Mouse (Mus musculus): ENCODE measurements around the gene Rasgrp3.
"Not testable (repeated sequence)": the region's sequence is repeated elsewhere in the genome, so short reads cannot be mapped to it uniquely, and the experiment has no call there.

Rasgrp3 gene

GRCm38 (mm10) chr17:75435599-75435998 is at the start of gene Rasgrp3:
Rasgrp3 (plus strand) TSS chr17:75435896.
- no peak for DNase-seq (ENCODE audit: low spot score in 2 of 2)

DNA sequence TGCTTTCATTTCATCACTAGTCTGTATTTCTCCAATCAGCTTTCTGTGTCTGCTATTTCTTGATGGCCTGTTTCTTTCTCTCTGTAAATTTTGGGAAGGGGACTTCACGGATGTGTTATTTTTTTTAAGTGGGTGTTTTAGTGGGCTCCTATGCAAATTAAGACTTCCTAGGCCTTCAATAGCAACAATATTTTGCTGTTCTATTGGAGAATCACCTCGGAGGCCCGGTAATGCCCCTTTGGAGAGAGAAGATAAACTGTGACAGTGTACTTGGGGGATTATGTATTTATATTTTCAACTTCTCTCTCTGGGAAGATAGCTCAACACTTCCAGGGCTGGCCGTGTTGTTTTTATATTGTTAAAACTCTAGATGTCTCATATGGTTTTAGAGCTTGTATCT is 47.3 kb upstream of the Rasgrp3 start:
- DNase-seq (ENCODE audit: low spot score in 2 of 2): no peak

DNA sequence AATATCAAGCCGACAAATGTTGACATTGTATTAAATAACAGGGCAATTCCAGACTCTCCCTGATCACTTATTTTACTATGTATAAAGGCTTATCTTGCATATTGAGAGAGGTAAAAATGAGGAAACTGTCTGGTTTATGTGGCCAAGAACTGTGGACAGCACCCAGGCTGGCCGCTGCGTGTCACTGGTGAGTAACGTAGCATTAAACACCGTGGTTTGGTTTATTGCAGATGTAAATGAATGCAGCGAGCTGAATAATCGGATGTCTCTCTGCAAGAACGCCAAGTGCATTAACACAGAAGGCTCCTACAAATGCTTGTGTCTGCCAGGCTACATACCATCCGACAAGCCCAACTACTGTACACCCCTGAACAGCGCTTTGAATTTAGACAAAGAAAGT is 45.6 kb upstream of the Rasgrp3 start:
- no peak for DNase-seq (ENCODE audit: low spot score in 2 of 2)

- no peak for DNase-seq (ENCODE audit: low spot score in 2 of 2)
These were observed 44.1 kb upstream of the Rasgrp3 start for GRCm38 (mm10) chr17:75391429-75392192.

DNA sequence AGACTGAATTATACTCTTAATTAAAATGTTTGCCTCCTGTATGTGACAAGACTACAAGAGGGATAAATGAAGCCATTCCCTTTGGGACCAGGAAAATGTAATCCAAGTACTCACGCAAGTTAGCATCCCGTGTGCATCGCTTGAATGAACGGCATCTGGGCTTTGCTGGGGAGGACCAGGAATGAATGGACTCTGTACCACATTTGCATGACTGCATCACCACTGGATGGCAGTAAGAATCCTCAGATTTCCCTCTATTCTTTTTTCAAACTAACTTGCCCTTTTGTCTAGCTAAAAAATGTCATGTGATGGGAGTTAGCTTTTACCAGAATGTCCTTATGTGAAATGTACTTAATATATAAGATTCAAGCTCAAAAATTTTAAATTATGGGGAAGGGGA is 29.3 kb upstream of the Rasgrp3 start:
- no peak for DNase-seq (ENCODE audit: low spot score in 2 of 2)

DNA sequence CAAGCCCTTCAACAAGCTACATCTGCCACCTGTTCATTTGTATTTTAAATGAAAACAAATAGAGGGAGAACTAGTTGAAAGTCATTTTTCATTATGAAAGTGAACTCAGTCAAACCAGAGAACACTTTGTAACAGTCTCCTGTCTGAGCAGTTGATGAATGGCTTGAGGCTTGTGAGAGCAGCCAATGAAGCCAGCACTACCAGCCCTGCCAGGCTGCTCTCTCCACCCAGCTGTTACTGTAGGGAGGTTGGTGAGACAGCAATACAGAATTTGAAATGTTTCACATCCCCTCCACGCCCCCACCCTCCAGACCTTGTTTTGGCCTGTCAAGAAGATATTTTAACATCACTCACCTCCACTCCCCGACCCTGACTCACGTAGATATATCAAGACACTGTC is 18.8 kb upstream of the Rasgrp3 start:
- DNase-seq (ENCODE audit: low spot score in 2 of 2): no peak

- DNase-seq (ENCODE audit: low spot score in 2 of 2): no peak
These were observed 1.5 kb upstream of the Rasgrp3 start for GRCm38 (mm10) chr17:75434152-75434551.

DNA sequence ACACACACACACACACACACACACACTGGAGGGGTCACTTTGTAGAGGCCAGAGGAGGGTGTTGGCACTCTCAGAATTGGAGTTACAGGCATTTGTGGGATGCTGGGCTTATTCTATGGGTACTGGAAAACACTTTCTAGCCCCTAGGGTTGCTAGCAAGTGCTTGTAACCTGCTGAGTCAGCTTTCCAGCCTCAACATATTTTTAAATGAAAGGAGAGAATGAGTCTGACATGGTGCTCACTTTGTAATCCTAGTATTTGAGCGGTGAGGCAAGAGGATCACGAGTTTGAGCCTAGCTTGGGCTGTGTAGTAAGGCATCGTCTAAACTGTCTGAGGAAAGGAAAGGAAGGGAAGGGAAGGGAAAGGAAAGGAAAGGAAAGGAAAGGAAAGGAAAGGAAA is 825 bp upstream of the Rasgrp3 start:
- no peak for DNase-seq (ENCODE audit: low spot score in 2 of 2)

- no peak for DNase-seq (ENCODE audit: low spot score in 2 of 2)
These were observed 399 bp downstream of the Rasgrp3 start for GRCm38 (mm10) chr17:75436095-75436494.

DNA sequence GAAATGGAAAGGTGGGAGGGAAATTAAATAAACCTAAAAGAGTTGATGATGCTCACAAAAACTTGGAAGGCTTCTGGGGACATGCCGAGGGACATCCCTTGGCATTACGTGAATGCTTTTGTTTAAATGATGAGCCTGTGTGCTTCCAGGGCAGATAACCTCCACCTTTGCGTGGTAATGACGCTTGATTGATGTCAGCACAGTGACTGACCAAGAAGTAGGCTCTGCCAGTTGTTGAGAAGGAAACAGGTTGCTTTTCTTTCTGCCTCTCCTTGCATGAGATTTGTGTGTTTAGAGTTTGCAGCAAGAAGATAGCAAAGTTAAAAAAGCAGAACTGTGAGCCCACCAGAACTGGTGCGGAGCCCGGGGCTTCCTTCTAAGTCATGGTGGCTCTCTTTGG is 1.1 kb downstream of the Rasgrp3 start:
- no peak for DNase-seq (ENCODE audit: low spot score in 2 of 2)

DNA sequence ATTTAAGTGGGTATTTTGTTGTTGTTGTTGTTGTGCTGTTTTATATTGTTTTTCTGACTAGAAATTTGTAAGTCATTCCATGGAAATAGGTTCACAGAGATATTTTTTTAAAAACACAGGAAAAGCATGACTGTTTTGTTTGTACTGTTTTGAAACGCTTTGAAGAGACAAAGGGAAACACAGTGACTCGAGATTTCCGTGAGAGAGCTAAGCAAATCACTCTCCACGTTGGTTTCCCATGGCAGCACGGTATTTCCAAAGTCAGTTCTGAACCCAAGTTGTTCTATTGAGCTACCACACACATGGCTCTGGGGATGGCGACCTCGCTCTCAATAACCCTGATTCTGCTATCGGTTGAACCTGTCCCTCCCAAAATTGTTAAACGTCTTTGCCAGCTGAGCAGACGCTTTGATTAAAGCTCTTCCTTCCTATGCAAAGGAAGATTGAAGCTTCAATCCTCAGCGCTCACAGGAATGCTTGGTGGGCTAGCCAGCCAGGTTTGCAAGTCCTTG is 1.6 kb downstream of the Rasgrp3 start:
- DNase-seq (ENCODE audit: low spot score in 2 of 2): no peak

DNA sequence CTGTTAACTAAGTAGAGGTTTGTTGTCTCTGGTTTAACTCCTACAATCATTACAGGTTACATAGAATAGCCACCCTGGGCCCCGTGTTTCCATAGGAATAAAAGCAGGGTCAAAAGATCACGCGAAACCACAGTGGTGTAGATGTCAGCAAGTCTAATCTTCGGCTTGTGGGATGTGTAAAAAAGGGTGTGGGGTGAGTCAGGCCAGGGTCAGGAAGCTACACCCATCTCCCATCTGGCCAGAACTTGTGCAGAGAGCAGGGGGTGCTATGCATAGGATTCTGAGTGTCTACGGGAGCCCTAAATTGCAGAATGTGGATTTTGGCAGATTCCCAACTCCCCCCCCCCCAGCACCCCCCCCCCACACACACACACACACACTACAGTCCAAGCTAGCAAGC is 2.5 kb downstream of the Rasgrp3 start:
- no peak for DNase-seq (ENCODE audit: low spot score in 2 of 2)

GRCm38 (mm10) chr17:75439062-75439461 is 3.4 kb downstream of the Rasgrp3 start:
- no peak for DNase-seq (ENCODE audit: low spot score in 2 of 2)

DNA sequence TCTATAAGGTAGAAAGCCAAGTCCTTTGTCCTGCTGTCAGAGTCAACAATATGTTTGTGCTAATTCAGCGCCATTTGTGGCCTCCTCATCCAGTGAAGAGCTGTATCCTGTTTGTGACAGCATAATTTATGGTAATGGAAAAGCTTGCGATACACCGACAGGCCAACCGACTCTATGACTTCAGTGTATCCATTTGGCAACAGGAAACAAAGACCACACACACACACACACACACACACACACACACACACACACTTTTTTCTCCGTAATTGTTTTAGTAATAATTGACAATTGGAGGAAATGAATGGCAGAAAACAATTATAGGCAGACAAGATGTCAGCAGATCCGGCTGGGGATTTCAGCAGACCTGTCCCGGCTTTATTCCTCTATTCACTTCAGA is 4.9 kb downstream of the Rasgrp3 start:
- DNase-seq (ENCODE audit: low spot score in 2 of 2): no peak

GRCm38 (mm10) chr17:75441260-75441830 is 5.6 kb downstream of the Rasgrp3 start:
- no peak for DNase-seq (ENCODE audit: low spot score in 2 of 2)

- DNase-seq (ENCODE audit: low spot score in 2 of 2): no peak
These were observed 6.7 kb downstream of the Rasgrp3 start for GRCm38 (mm10) chr17:75442352-75442751.

DNA sequence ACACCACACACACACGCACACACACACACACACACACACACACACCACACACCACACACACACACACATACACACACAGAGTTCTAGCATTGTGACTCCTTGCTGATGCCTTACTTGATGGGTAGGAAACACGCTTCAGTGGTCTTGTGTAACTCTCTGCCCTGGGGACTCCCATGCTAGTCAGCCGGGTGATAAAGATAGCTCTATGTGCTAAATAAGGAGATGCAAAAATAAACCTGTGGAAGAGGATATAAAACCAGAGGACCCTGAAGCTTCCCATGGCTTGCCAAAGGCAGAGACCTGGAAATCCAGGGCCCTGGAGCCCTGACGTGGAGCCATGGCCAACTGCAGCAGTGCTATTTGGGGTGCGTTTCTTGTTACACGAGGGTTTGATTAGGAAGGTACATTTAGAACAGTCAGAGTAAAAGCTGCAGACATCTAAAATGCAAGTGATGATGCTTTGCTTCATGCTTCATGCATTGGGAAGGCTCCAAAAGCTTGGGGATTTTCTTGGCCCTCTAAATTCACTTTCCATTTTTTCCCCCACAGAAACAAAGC is 7.4 kb downstream of the Rasgrp3 start:
- DNase-seq (ENCODE audit: low spot score in 2 of 2): no peak

DNA sequence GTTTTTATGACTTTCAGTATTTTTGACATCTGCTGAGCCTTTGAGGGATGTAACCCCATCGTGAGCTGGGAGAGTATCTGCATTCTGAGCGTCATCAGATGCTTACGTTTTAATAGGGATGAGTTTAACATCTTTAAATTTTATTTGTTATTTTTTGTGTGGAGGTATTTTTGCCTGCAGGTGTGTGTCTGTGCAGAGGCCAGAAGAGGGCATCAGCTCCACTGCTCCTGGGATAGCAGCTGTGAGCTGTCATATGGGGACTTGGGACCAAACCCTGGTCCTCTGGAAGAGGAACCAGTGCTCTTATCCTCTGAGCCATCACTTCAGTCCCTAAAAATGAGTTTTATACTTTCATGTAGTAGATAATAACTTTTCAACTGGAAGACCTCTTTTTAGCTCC is 12.6 kb downstream of the Rasgrp3 start:
- no peak for DNase-seq (ENCODE audit: low spot score in 2 of 2)

GRCm38 (mm10) chr17:75449022-75449421 is 13.3 kb downstream of the Rasgrp3 start:
- no peak for DNase-seq (ENCODE audit: low spot score in 2 of 2)

- DNase-seq (ENCODE audit: low spot score in 2 of 2): no peak
These were observed 16.6 kb downstream of the Rasgrp3 start for GRCm38 (mm10) chr17:75452313-75452712.

GRCm38 (mm10) chr17:75453639-75454038 is 17.9 kb downstream of the Rasgrp3 start:
- no peak for DNase-seq (ENCODE audit: low spot score in 2 of 2)

- DNase-seq (ENCODE audit: low spot score in 2 of 2): not testable (repeated sequence)
These were observed 20.4 kb downstream of the Rasgrp3 start for GRCm38 (mm10) chr17:75456096-75456495.

DNA sequence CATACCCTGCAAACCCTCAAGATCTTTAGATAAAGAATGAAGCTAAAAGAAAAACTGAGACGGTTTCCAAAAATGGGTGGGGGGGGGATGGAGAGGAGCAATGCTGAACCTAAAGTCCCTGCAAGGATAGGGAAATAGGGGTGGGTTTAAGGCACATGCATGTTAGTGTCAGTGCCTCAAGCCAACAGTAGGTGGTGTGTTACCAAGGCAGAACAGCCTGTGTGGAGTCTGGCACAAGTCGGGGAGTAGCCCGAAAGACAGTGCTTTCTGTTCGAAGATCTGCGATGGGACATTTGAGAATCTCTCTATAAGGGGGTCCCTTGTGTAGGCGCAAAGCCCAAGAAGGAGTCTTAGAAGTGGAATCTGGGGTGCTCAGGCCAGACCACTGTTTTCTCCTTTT is 24.9 kb downstream of the Rasgrp3 start:
- DNase-seq (ENCODE audit: low spot score in 2 of 2): no peak

Measured in thymus, postnatal 10 days (tissue).